31 mouse cellular contexts compared by ENCODE assay signal in genomic region chrX:150541684-150542083, GRCm38 (mm10). TPM values are rescaled to one million over a fixed set of nuclear protein-coding genes. Genes with fewer than 3 reads are reported as not detected.
"Had no signal": no experiment of that assay in that cellular context is flagged by ENCODE, and none has a peak within 500 bp of the region (broad histone marks: within the 10 kb centered on the region; RNA-seq: fewer than 3 reads in every experiment).

No protein-coding gene starts in this region.

- H3K9me3 ChIP-seq: heart, embryonic 12.5 days; heart, embryonic 13.5 days; heart, embryonic 15.5 days; hindbrain, embryonic 10.5 days; hindbrain, embryonic 12.5 days; hindbrain, embryonic 13.5 days; hindbrain, embryonic 15.5 days; intestine, embryonic 15.5 days; kidney, embryonic 15.5 days had no signal

- H3K27ac ChIP-seq: heart, embryonic 13.5 days; heart, embryonic 15.5 days; hindbrain, embryonic 10.5 days; hindbrain, embryonic 12.5 days; hindbrain, embryonic 13.5 days; hindbrain, embryonic 14.5 days; hindbrain, embryonic 15.5 days; hindbrain, postnatal 0 days; intestine, embryonic 15.5 days; kidney, embryonic 15.5 days; kidney, postnatal 0 days; layer of hippocampus, adult 2 months; left cerebral cortex, adult 2 months had no signal

- H3K4me1 ChIP-seq: heart, embryonic 12.5 days; heart, embryonic 13.5 days; heart, embryonic 15.5 days; hindbrain, embryonic 10.5 days; hindbrain, embryonic 12.5 days; hindbrain, embryonic 13.5 days; hindbrain, embryonic 15.5 days; intestine, embryonic 15.5 days; kidney, embryonic 15.5 days had no signal

- H3K9ac ChIP-seq: heart, embryonic 12.5 days; heart, embryonic 13.5 days; heart, embryonic 15.5 days; hindbrain, embryonic 12.5 days; hindbrain, embryonic 13.5 days; hindbrain, embryonic 14.5 days; hindbrain, embryonic 15.5 days; intestine, embryonic 15.5 days; kidney, embryonic 15.5 days had no signal

- H3K4me3 ChIP-seq: heart, embryonic 12.5 days; heart, embryonic 13.5 days; heart, embryonic 15.5 days; hindbrain, embryonic 10.5 days; hindbrain, embryonic 12.5 days; hindbrain, embryonic 13.5 days; hindbrain, embryonic 15.5 days; intestine, embryonic 15.5 days; kidney, embryonic 15.5 days; layer of hippocampus, adult 2 months; left cerebral cortex, adult 2 months had no signal

- H3K36me3 ChIP-seq: heart, embryonic 15.5 days; hindbrain, embryonic 10.5 days; hindbrain, embryonic 12.5 days; hindbrain, embryonic 13.5 days; hindbrain, embryonic 15.5 days; intestine, embryonic 15.5 days had no signal

- H3K27me3 ChIP-seq: heart, embryonic 12.5 days; heart, embryonic 13.5 days; heart, embryonic 15.5 days; hindbrain, embryonic 12.5 days; hindbrain, embryonic 13.5 days; hindbrain, embryonic 15.5 days; intestine, embryonic 15.5 days had no signal

- DNase-seq: heart, postnatal 10 days; heart, postnatal 14 days; heart, postnatal 36 days; heart, postnatal 4 days; kidney, adult 11 months; kidney, adult 18-20 months; kidney, adult 2 months; kidney, adult 8-10 months; kidney, adult 9 months; kidney, postnatal 10 days; kidney, postnatal 14 days; kidney, postnatal 25 days; kidney, postnatal 36 days; kidney, postnatal 4 days; layer of hippocampus, adult 9-11 months; layer of hippocampus, postnatal 36 days had no signal

RNA-seq across cellular contexts. Expression of gene Alas2, which starts 5.5 kb away (rescaled TPM):
- total RNA-seq: hematopoietic stem cell, adult 5-6 weeks had no signal
